In the genomic region with DNA sequence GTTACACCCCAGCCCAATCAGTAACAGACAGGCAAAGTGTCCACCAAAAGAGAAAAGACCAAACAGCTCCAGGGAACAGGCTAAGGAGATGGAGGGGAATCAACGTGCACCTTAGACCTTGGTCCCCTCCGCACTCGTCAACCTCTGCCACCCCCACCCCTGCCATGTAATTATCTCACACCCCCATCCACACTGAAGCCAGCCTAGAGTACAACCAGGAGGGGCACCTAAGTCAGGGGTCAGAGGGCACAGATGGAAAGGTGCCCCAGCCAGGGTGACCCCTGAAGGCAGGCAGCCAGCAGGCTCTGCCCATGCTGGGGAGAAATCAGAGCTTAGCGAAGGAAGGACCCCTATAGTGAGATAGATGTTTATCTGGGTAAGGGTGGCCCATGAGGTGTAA, we compare ENCODE assay signal across 11 mouse cellular contexts. TPM values are rescaled to one million over a fixed set of nuclear protein-coding genes. Genes with fewer than 3 reads are reported as not detected.
DNase-seq lines count a peak whose midpoint lies in the region; ATAC-seq and TF ChIP-seq lines count a peak whose summit lies in the region.
"Had no signal": no experiment of that assay in that cellular context is flagged by ENCODE, and none has a peak within 500 bp of the region (broad histone marks: within the 10 kb centered on the region; RNA-seq: fewer than 3 reads in every experiment).

No protein-coding gene starts in this region.

- no peaks in the 10 kb centered on the region for H3K9me3 ChIP-seq in heart, embryonic 14.5 days (ENCODE audit: control insufficient read depth, low read length)
- H3K9me3 ChIP-seq in liver, embryonic 15.5 days (replicated peaks) = no peaks in the 10 kb centered on the region
- H3K9me3 ChIP-seq: neural tube, embryonic 13.5 days had no signal

- TF ChIP-seq CTCF in left cerebral cortex, adult 2 months (IDR thresholded peaks at IDR 0.05) = no peak

- no peak overlapping the region for H3K4me3 ChIP-seq in left cerebral cortex, adult 2 months
- peak overlapping the region in 1 of 2 experiments; percentile 21; a peak in 1 of 4 replicates for H3K4me3 ChIP-seq in heart, embryonic 14.5 days (ENCODE audit: control insufficient read depth in 1 of 2, insufficient read depth in 1 of 2, low read depth in 1 of 2, low read length in 2 of 2)
- H3K4me3 ChIP-seq in liver, embryonic 15.5 days (replicated peaks) = no peak overlapping the region
- H3K4me3 ChIP-seq: neural tube, embryonic 13.5 days had no signal

- peak overlapping the region; percentile 69 for H3K9ac ChIP-seq in heart, embryonic 14.5 days (ENCODE audit: low read length)
- H3K9ac ChIP-seq in liver, embryonic 15.5 days = no peak overlapping the region

- no peak for ATAC-seq in cerebellum, adult (ENCODE audit: insufficient number of reproducible peaks, low FRiP score, low TSS enrichment)
- ATAC-seq in heart, embryonic 14.5 days (ENCODE audit: insufficient number of reproducible peaks, insufficient read depth, low FRiP score, low read depth) = 0 out of 2 replicates have a peak, but pooled peaks have one; percentile 0
- ATAC-seq in liver, embryonic 15.5 days (ENCODE audit: insufficient read depth) = no peak
- ATAC-seq in megakaryocyte, adult 5-6 weeks (ENCODE audit: poor library complexity, severe bottlenecking) = no peak

- H3K4me2 ChIP-seq in heart, embryonic 14.5 days (ENCODE audit: low read length) = peak overlapping the region; percentile 52
- no peak overlapping the region for H3K4me2 ChIP-seq in liver, embryonic 15.5 days
- H3K4me2 ChIP-seq: neural tube, embryonic 13.5 days had no signal

- peaks cover 28% of the 10 kb centered on the region for H3K36me3 ChIP-seq in heart, embryonic 14.5 days (ENCODE audit: control insufficient read depth, insufficient read depth, low read length)
- H3K36me3 ChIP-seq in liver, embryonic 15.5 days (replicated peaks) = peaks cover 27% of the 10 kb centered on the region

- no peaks in the 10 kb centered on the region for H3K27me3 ChIP-seq in heart, embryonic 14.5 days (ENCODE audit: control insufficient read depth, insufficient read depth, low read length)
- H3K27me3 ChIP-seq in liver, embryonic 15.5 days = no peaks in the 10 kb centered on the region
- H3K27me3 ChIP-seq: neural tube, embryonic 13.5 days had no signal

- DNase-seq in cerebellum, adult 11-12 months = peak; percentile 20
- no peak for DNase-seq in left cerebral cortex, adult 2 months (ENCODE audit: extremely low spot score in 1 of 2, low spot score in 2 of 2)
- no peak for DNase-seq in left cerebral cortex, adult 9 months (ENCODE audit: low spot score in 2 of 2)
- no peak for DNase-seq in ovary, postnatal 10 days (ENCODE audit: low spot score)

- H3K4me1 ChIP-seq in heart, embryonic 14.5 days (ENCODE audit: control insufficient read depth in 2 of 2, insufficient read depth in 2 of 2, low read length in 2 of 2) = peaks cover 58 to 79% of the 10 kb centered on the region in 2 experiments
- H3K4me1 ChIP-seq in liver, embryonic 15.5 days (replicated peaks) = peaks cover 55% of the 10 kb centered on the region

- 41% methylated on average over 4 of the region's 4 CpGs for WGBS in heart, embryonic 14.5 days
- WGBS in liver, embryonic 15.5 days (ENCODE audit: insufficient replicate concordance) = 72% methylated on average over 4 of the region's 4 CpGs

- intact Hi-C loops in left cerebral cortex, adult 2 months (cut with DNase I) = no loop called here

- peak overlapping the region; percentile 32; the same call in 1 of the 2 replicates for H3K27ac ChIP-seq in left cerebral cortex, adult 2 months
- H3K27ac ChIP-seq in heart, embryonic 14.5 days (replicated peaks in 1 of 2; ENCODE audit: control insufficient read depth in 1 of 2, insufficient read depth in 1 of 2, low read depth in 2 of 2, low read length in 2 of 2) = peak overlapping the region; percentile 98
- H3K27ac ChIP-seq in liver, embryonic 15.5 days (replicated peaks) = 0 out of 2 replicates have a peak overlapping the region, but pooled peaks have one; percentile 33

RNA-seq across cellular contexts. Expression of a gene that starts 10.4 kb away (rescaled TPM):
- 100 to 1,000 TPM; 144 to 147 TPM for total RNA-seq in left cerebral cortex, adult 2 months (2021)
- 717 and 718 TPM in 2 replicates for polyA plus RNA-seq in heart, embryonic 14.5 days (2014; fragmentation: Nextera tagmentation; extraction: Ambion mirVana)
- 231 and 237 TPM in 2 replicates for polyA plus RNA-seq in liver, embryonic 15.5 days (2015; fragmentation: Nextera tagmentation; extraction: Ambion mirVana)
- total RNA-seq in megakaryocyte, adult 5-6 weeks (2015) = 132 and 161 TPM in 2 replicates
- 205 and 227 TPM in 2 replicates for total RNA-seq in megakaryocyte, adult 5-6 weeks (2017)

RNA-seq across cellular contexts. Expression of a gene that starts 30.9 kb away (rescaled TPM):
- total RNA-seq in left cerebral cortex, adult 2 months (2021) = 100 to 1,000 TPM; 572 to 605 TPM
- 461 and 507 TPM in 2 replicates for polyA plus RNA-seq in heart, embryonic 14.5 days (2014; fragmentation: Nextera tagmentation; extraction: Ambion mirVana)
- polyA plus RNA-seq in liver, embryonic 15.5 days (2015; fragmentation: Nextera tagmentation; extraction: Ambion mirVana) = 329 and 344 TPM in 2 replicates
- 282 and 314 TPM in 2 replicates for total RNA-seq in megakaryocyte, adult 5-6 weeks (2015)
- 248 and 255 TPM in 2 replicates for total RNA-seq in megakaryocyte, adult 5-6 weeks (2017)

RNA-seq across cellular contexts. Expression of a gene that starts 31.1 kb away (rescaled TPM):
- 10 to 100 TPM; 50.1 to 71.0 TPM for total RNA-seq in left cerebral cortex, adult 2 months (2021)
- 37.0 and 38.2 TPM in 2 replicates for polyA plus RNA-seq in heart, embryonic 14.5 days (2014; fragmentation: Nextera tagmentation; extraction: Ambion mirVana)
- polyA plus RNA-seq in liver, embryonic 15.5 days (2015; fragmentation: Nextera tagmentation; extraction: Ambion mirVana) = 52.7 and 56.0 TPM in 2 replicates
- total RNA-seq in megakaryocyte, adult 5-6 weeks (2015) = 40.0 and 40.7 TPM in 2 replicates
- 26.4 and 34.4 TPM in 2 replicates for total RNA-seq in megakaryocyte, adult 5-6 weeks (2017)

RNA-seq across cellular contexts. Expression of a gene that starts 41.3 kb away (rescaled TPM):
- total RNA-seq in left cerebral cortex, adult 2 months (2021) = not detected
- polyA plus RNA-seq in heart, embryonic 14.5 days (2014; fragmentation: Nextera tagmentation; extraction: Ambion mirVana) = not detected in 2 replicates
- not detected in 2 replicates for polyA plus RNA-seq in liver, embryonic 15.5 days (2015; fragmentation: Nextera tagmentation; extraction: Ambion mirVana)
- not detected in 2 replicates for total RNA-seq in megakaryocyte, adult 5-6 weeks (2015)
- not detected in 2 replicates for total RNA-seq in megakaryocyte, adult 5-6 weeks (2017)
- total RNA-seq: hematopoietic stem cell, adult 5-6 weeks; liver, adult 2 months had no signal
- polyA plus RNA-seq: liver, adult 2 months had no signal

Comparison
In these comparisons a context has a peak if more than half of its experiments do, and no peak if none do; other contexts are left out.
1. H3K27ac ChIP-seq: peak in every context shown above with its lines; median percentile 98 in heart, embryonic 14.5 days; 33 in liver, embryonic 15.5 days; 32 in left cerebral cortex, adult 2 months.